Mouse (Mus musculus): ENCODE results near the gene Ccnl2.

- TF ChIP-seq CTCF (IDR thresholded peaks at IDR 0.05; ENCODE audit: low read depth, low read length) (no peak), EP300 (IDR thresholded peaks at IDR 0.05; ENCODE audit: insufficient read depth, low read depth, low read length) (no peak)
Observed at GRCm38 (mm10) chr4:155807841-155808240, 4.4 kb upstream of the Ccnl2 start.
